Mouse (Mus musculus) lung, embryonic 16.5 days (tissue): ENCODE results near the gene Tatdn2. TPM values are rescaled to one million over a fixed set of nuclear protein-coding genes. Genes with fewer than 3 reads are reported as not detected.

Experiments
- ATAC-seq: fragments of 200-750 bp; cut with Nextera tagmentation; 2 replicates; pipeline ENCODE4 v1.8.0; 2017; ENCODE audit warnings: low read depth, mild to moderate bottlenecking, moderate library complexity
- H3K27ac ChIP-seq: fragments of 300-500 bp; sonication (generic); 2 replicates; pipeline ENCODE4 v1.5.1; 2014; ENCODE audit warnings: mild to moderate bottlenecking, control low read depth, low read length
- H3K27me3 ChIP-seq: fragments of 300-500 bp; sonication (generic); 2 replicates; pipeline ENCODE4 v1.6.1; 2014; ENCODE audit warnings: low read depth, low read length, mixed read lengths; ENCODE audit not compliant: control insufficient read depth, insufficient read depth
- H3K36me3 ChIP-seq: fragments of 300-500 bp; sonication (generic); 2 replicates; pipeline ENCODE4 v1.6.1; 2014; ENCODE audit warnings: low read length; ENCODE audit not compliant: control insufficient read depth, insufficient read depth
- H3K4me1 ChIP-seq: fragments of 300-500 bp; sonication (generic); replicated peaks from 2 replicates; pipeline ENCODE4 v1.6.1; 2014; ENCODE audit warnings: low read length, mixed read lengths; ENCODE audit not compliant: control insufficient read depth, insufficient read depth
- H3K4me2 ChIP-seq: fragments of 300-500 bp; sonication (generic); 2 replicates; pipeline ENCODE4 v1.6.1; 2014; ENCODE audit warnings: low read depth, low read length, control low read depth
- H3K4me3 ChIP-seq: fragments of 300-500 bp; sonication (generic); 2 replicates; pipeline ENCODE4 v1.5.1; 2014; ENCODE audit warnings: mild to moderate bottlenecking, low read length, control low read depth
- H3K9ac ChIP-seq: fragments of 300-500 bp; sonication (generic); 2 replicates; pipeline ENCODE4 v1.6.1; 2014; ENCODE audit warnings: low read length, control low read depth
- H3K9me3 ChIP-seq: fragments of 300-500 bp; sonication (generic); 2 replicates; pipeline ENCODE4 v1.6.1; 2016; ENCODE audit warnings: low read length; ENCODE audit not compliant: control insufficient read depth
- WGBS: fragments of 180-500 bp; shearing (Covaris S2); extraction: QIAGEN DNeasy Blood & Tissue Kit; methylation state at CpG from one replicate; pipeline ENCODE4 v1.1.7; 2014; 5-methylcytosine and 5-hydroxymethylcytosine counted together
- polyA plus RNA-seq: library from polyadenylated mRNA; unstranded; fragments of >200 nt; fragmentation: Nextera tagmentation; extraction: Ambion mirVana; gene quantifications from 2 replicates; pipeline ENCODE4 v1.2.1, GENCODE M21; 2015

The Tatdn2 gene
- polyA plus RNA-seq, 1 experiment from 2014 or later: 0.46 TPM

- Histone ChIP-seq H3K4me3 (no peak overlapping the region), H3K9me3 (no peaks in the 10 kb centered on the region), H3K27ac (no peak overlapping the region), H3K27me3 (no peaks in the 10 kb centered on the region), H3K9ac (no peak overlapping the region), H3K4me2 (no peak overlapping the region), H3K36me3 (no peaks in the 10 kb centered on the region), H3K4me1 (peaks cover 5% of the 10 kb centered on the region)
- whole genome bisulfite sequencing: 64% methylated on average over 3 of the region's 3 CpGs
- 0 out of 2 replicates have a peak, but pooled peaks have one; percentile 18 for ATAC-seq
Measured at GRCm38 (mm10) chr6:113658226-113658625, 38.6 kb upstream of the Tatdn2 start.

- H3K27ac ChIP-seq: no peak overlapping the region
- H3K4me1 ChIP-seq: peaks cover 5% of the 10 kb centered on the region
- no peak overlapping the region for H3K4me3 ChIP-seq
- 0 out of 2 replicates have a peak, but pooled peaks have one; percentile 29 for ATAC-seq
- no peaks in the 10 kb centered on the region for H3K36me3 ChIP-seq
- 54% methylated on average over 8 of the region's 8 CpGs for WGBS
- no peaks in the 10 kb centered on the region for H3K9me3 ChIP-seq
- no peak overlapping the region for H3K9ac ChIP-seq
- H3K27me3 ChIP-seq: no peaks in the 10 kb centered on the region
- no peak overlapping the region for H3K4me2 ChIP-seq
Measured at GRCm38 (mm10) chr6:113659648-113660491, 37.0 kb upstream of the Tatdn2 start.

DNA sequence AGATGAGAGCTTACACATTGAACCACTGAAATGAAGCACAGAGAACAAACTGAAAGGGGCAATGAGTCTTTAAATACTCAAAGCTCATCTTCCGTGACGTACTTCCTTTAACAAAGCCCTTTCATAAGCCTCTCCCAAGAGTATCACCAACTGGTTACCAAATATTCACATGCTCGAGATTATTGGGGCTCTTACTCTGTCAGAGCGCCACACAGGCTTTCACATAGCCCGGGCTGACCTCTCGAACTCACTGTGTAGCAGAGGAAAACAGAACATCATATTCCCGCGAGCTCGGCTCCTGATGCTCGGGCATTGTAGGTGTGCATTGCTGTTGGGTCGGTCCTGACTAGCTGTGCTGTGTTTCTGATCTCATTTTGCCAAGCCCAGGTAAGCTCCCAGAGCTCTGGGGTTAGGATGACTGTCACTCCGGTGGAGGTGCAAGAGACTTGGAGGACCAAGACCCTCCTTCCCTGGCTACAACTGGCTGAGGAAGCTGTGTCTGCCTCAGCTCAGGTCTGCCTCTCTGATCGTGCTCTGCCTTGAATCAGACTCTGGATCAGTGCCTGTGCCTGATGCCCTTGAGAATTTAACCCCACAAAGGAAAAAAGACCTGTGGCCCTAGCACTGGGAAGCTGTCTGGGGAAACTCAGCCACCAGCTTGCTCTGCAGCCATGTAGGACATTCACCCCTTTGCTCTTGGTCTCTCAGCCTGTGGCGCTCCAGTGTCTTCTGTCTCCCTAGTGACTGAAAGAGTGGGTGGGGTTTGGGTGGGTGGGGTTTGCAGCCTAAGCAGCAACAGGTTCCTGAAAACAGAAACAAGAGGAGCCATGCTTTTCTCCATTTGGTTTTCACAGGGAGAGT lies 36.1 kb upstream of the Tatdn2 start:
- H3K4me2 ChIP-seq: no peak overlapping the region
- peaks cover 5% of the 10 kb centered on the region for H3K4me1 ChIP-seq
- 54% methylated on average over 14 of the region's 14 CpGs for WGBS
- ATAC-seq: no peak
- H3K9me3 ChIP-seq: no peaks in the 10 kb centered on the region
- H3K4me3 ChIP-seq: no peak overlapping the region
- no peaks in the 10 kb centered on the region for H3K36me3 ChIP-seq
- no peak overlapping the region for H3K27ac ChIP-seq
- H3K27me3 ChIP-seq: no peaks in the 10 kb centered on the region
- H3K9ac ChIP-seq: no peak overlapping the region

DNA sequence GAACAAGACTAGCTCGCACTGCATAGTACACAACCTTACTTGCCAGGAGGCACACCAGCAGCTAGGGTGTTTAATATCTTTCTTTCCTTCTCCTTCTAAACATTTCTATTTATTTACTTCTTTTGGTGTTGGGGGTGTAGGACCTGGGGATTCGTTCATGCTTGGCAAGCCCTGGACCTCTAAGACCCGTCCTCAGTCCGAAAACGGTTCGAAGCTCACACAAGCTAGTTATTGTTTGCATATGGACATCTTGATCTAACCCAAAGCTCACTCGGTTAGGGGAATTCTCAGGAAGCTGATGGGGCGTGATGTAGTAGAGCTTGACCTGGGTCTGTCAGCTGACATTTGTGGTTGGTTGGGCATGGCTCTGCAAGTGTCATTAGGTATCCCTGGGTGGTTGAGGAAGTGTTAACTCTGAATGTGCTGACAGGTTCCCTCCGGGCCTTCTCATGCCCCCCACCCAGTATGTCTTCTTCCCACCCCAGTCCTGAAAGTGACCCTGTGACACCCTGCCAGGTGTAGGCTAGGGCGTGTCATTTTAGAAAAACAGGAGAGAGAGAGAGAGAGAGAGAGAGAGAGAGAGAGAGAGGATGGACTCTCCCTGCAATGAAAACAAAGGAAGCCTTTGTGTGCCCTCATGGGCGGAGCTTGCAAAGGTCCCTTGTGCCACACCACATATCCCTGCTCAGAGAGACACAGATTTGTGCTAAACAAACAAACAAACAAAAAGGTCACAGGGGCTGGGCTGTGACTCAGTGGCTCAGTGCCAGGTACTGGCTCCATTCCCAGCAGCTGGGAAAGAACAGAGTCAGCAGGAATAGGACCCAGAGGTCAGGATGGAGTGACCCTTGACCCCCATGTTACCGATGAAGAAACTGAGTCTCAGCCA lies 35.3 kb upstream of the Tatdn2 start:
- 48% methylated on average over 12 of the region's 12 CpGs for WGBS
- Histone ChIP-seq H3K27ac (no peak overlapping the region), H3K4me1 (peaks cover 5% of the 10 kb centered on the region), H3K9ac (no peak overlapping the region), H3K4me3 (no peak overlapping the region), H3K36me3 (no peaks in the 10 kb centered on the region), H3K9me3 (no peaks in the 10 kb centered on the region), H3K27me3 (no peaks in the 10 kb centered on the region), H3K4me2 (no peak overlapping the region)
- no peak for ATAC-seq

GRCm38 (mm10) chr6:113662964-113663700 lies 33.7 kb upstream of the Tatdn2 start:
- Histone ChIP-seq H3K4me3 (no peak overlapping the region), H3K27ac (no peak overlapping the region), H3K9me3 (no peaks in the 10 kb centered on the region), H3K9ac (no peak overlapping the region), H3K27me3 (no peaks in the 10 kb centered on the region), H3K4me2 (no peak overlapping the region), H3K4me1 (peaks cover 5% of the 10 kb centered on the region), H3K36me3 (no peaks in the 10 kb centered on the region)
- no peak for ATAC-seq
- WGBS: 88% methylated on average over 8 of the region's 8 CpGs

DNA sequence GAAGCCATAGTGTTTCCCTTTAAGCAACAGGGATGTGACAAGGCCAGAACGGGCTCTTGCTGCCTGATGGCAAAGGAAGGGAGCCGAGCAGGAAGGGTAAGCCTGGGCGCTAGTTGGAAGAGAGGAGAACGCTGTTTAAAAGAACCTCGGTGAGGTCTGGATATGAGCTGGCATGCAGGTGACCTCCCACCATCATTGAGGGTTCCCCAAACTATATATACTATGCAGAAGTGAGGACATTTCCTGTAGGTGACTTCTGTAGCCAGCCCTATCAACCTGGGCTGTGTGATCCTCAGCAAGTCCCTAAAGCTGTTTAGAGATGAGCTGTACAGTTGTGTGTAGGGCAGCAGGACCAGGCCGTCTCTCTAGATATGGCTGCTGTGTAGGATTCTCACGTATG lies 32.5 kb upstream of the Tatdn2 start:
- no peaks in the 10 kb centered on the region for H3K36me3 ChIP-seq
- WGBS: 77% methylated on average over 7 of the region's 7 CpGs
- H3K4me1 ChIP-seq: peaks cover 9% of the 10 kb centered on the region
- no peaks in the 10 kb centered on the region for H3K9me3 ChIP-seq
- H3K4me2 ChIP-seq: no peak overlapping the region
- no peak for ATAC-seq
- no peak overlapping the region for H3K9ac ChIP-seq
- no peaks in the 10 kb centered on the region for H3K27me3 ChIP-seq
- H3K4me3 ChIP-seq: no peak overlapping the region
- H3K27ac ChIP-seq: no peak overlapping the region

GRCm38 (mm10) chr6:113667611-113668122 lies 29.2 kb upstream of the Tatdn2 start:
- H3K4me1 ChIP-seq: peaks cover 4% of the 10 kb centered on the region; the same call in 1 of the 2 replicates
- H3K27me3 ChIP-seq: no peaks in the 10 kb centered on the region
- H3K4me3 ChIP-seq: no peak overlapping the region
- no peak overlapping the region for H3K9ac ChIP-seq
- no peak overlapping the region for H3K27ac ChIP-seq
- no peaks in the 10 kb centered on the region for H3K9me3 ChIP-seq
- no peaks in the 10 kb centered on the region for H3K36me3 ChIP-seq
- 56% methylated on average over 8 of the region's 8 CpGs for WGBS
- H3K4me2 ChIP-seq: no peak overlapping the region
- ATAC-seq: no peak
